Mouse (Mus musculus) heart, embryonic 13.5 days (tissue): ENCODE data around the gene Usp39. TPM values are rescaled to one million over a fixed set of nuclear protein-coding genes. Genes with fewer than 3 reads are reported as not detected.
A peak's percentile ranks its signal among the peaks of the same experiment; 100 is the strongest.

Source experiments
- ATAC-seq: fragments of 200-750 bp; cut with Nextera tagmentation; 2 replicates; pipeline ENCODE4 v1.8.0; 2017; ENCODE audit warnings: moderate TSS enrichment; ENCODE audit not compliant: insufficient number of reproducible peaks, low FRiP score, low TSS enrichment; ENCODE audit errors: extremely low read depth
- H3K27ac ChIP-seq: fragments of 300-500 bp; sonication (generic); replicated peaks from 2 replicates; pipeline ENCODE4 v1.5.1; 2015; ENCODE audit warnings: moderate library complexity, mild to moderate bottlenecking, inconsistent platforms
- H3K27me3 ChIP-seq: fragments of 300-500 bp; sonication (generic); replicated peaks from 2 replicates; pipeline ENCODE4 v1.6.1; 2015; ENCODE audit warnings: mild to moderate bottlenecking, inconsistent platforms
- H3K36me3 ChIP-seq: fragments of 300-500 bp; sonication (generic); 2 replicates; pipeline ENCODE4 v1.6.1; 2015; ENCODE audit warnings: mild to moderate bottlenecking, inconsistent platforms
- H3K4me1 ChIP-seq: fragments of 300-500 bp; sonication (generic); 2 replicates; pipeline ENCODE4 v1.6.1; 2015; ENCODE audit warnings: inconsistent platforms
- H3K4me2 ChIP-seq: fragments of 300-500 bp; sonication (generic); 2 replicates; pipeline ENCODE4 v1.6.1; 2015; ENCODE audit warnings: inconsistent platforms, mild to moderate bottlenecking, moderate library complexity
- H3K4me3 ChIP-seq: fragments of 300-500 bp; sonication (generic); 2 replicates; pipeline ENCODE4 v1.5.1; 2015; ENCODE audit warnings: moderate library complexity, mild to moderate bottlenecking, inconsistent platforms
- H3K9ac ChIP-seq: fragments of 300-500 bp; sonication (generic); 2 replicates; pipeline ENCODE4 v1.6.1; 2015; ENCODE audit warnings: inconsistent platforms, mild to moderate bottlenecking, moderate library complexity
- H3K9me3 ChIP-seq: fragments of 300-500 bp; sonication (generic); 2 replicates; pipeline ENCODE4 v1.6.1; 2016; ENCODE audit warnings: inconsistent platforms
- WGBS: fragments of 180-500 bp; shearing (Covaris S2); methylation state at CpG from one replicate; pipeline ENCODE4 v1.1.7; 2015; ENCODE audit warnings: mixed read lengths; 5-methylcytosine and 5-hydroxymethylcytosine counted together
- polyA plus RNA-seq: library from polyadenylated mRNA; unstranded; fragments of >200 nt; fragmentation: Nextera tagmentation; extraction: Ambion mirVana; gene quantifications from 2 replicates; pipeline ENCODE4 v1.2.1, GENCODE M21; 2015

Usp39 gene
- polyA plus RNA-seq, 1 experiment from 2014 or later: 30.7 TPM

DNA sequence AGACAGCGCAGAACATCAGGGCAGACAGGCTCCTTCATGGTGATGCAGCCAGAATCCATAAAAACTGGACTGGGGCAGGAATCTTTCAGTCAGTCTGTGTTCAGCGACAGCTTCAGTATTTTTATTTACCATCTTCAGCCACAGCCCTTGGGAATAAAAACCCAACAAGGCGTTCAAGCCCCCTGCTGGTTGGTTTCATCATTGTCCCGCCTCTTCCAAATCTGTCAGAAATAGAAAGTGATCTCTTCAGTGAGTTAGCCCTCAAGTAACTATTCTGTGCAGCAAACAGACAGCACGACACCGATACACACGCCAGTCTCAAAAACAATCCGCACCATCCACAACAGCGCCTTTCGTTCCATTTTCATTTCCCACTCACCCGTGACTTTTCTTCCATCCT lies 26.0 kb downstream of the Usp39 start:
- 67% methylated on average over 11 of the region's 11 CpGs for WGBS
- H3K4me1 ChIP-seq: peaks cover 25% of the 10 kb centered on the region
- H3K4me3 ChIP-seq: no peak overlapping the region
- H3K27me3 ChIP-seq: no peaks in the 10 kb centered on the region
- 0 out of 2 replicates have a peak overlapping the region, but pooled peaks have one; percentile 18 for H3K27ac ChIP-seq
- H3K4me2 ChIP-seq: no peak overlapping the region
- no peak for ATAC-seq
- H3K36me3 ChIP-seq: peaks cover 75% of the 10 kb centered on the region
- H3K9me3 ChIP-seq: no peaks in the 10 kb centered on the region
- peak overlapping the region; percentile 42; the same call in 1 of the 2 replicates for H3K9ac ChIP-seq

DNA sequence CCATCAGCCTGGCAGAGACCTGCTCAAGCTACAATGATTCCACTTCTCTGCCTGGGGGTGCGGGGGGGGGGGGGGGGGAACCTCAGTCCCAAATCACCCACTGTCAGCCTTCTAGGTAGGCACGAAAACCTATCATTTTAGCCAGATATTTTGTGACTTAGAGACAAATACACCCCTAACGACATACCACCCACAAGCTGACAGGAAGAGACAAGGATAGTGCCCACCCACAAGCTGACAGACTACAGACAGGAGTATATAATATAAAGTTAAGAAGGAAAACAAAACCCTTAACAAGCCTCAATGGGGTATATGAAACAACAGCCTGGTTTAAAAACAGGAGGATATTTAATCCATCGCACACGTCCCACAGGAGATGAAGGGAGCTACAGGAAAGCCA lies 26.5 kb downstream of the Usp39 start:
- WGBS: 69% methylated on average over 5 of the region's 5 CpGs
- Histone ChIP-seq H3K4me3 (no peak overlapping the region), H3K36me3 (peaks cover 70% of the 10 kb centered on the region), H3K9ac (0 out of 2 replicates have a peak overlapping the region, but pooled peaks have one; percentile 33), H3K27ac (no peak overlapping the region), H3K9me3 (no peaks in the 10 kb centered on the region), H3K4me1 (peaks cover 31% of the 10 kb centered on the region), H3K4me2 (no peak overlapping the region), H3K27me3 (no peaks in the 10 kb centered on the region)
- no peak for ATAC-seq

- Histone ChIP-seq H3K4me2 (no peak overlapping the region), H3K4me3 (no peak overlapping the region), H3K4me1 (peaks cover 40% of the 10 kb centered on the region), H3K27me3 (no peaks in the 10 kb centered on the region), H3K9me3 (no peaks in the 10 kb centered on the region), H3K27ac (peak overlapping the region; percentile 71), H3K9ac (0 out of 2 replicates have a peak overlapping the region, but pooled peaks have one; percentile 0), H3K36me3 (peaks cover 53% of the 10 kb centered on the region)
- ATAC-seq: no peak
- WGBS: 32% methylated on average over 1 of the region's 1 CpGs
These were observed 28.9 kb downstream of the Usp39 start for GRCm38 (mm10) chr6:72316044-72316443.

GRCm38 (mm10) chr6:72315384-72315783 lies 29.6 kb downstream of the Usp39 start:
- 63% methylated on average over 2 of the region's 2 CpGs for WGBS
- H3K9ac ChIP-seq: 0 out of 2 replicates have a peak overlapping the region, but pooled peaks have one; percentile 24
- H3K27me3 ChIP-seq: no peaks in the 10 kb centered on the region
- H3K4me3 ChIP-seq: no peak overlapping the region
- peaks cover 40% of the 10 kb centered on the region for H3K4me1 ChIP-seq
- peaks cover 46% of the 10 kb centered on the region for H3K36me3 ChIP-seq
- no peak for ATAC-seq
- H3K9me3 ChIP-seq: no peaks in the 10 kb centered on the region
- H3K27ac ChIP-seq: peak overlapping the region; percentile 71
- H3K4me2 ChIP-seq: no peak overlapping the region

DNA sequence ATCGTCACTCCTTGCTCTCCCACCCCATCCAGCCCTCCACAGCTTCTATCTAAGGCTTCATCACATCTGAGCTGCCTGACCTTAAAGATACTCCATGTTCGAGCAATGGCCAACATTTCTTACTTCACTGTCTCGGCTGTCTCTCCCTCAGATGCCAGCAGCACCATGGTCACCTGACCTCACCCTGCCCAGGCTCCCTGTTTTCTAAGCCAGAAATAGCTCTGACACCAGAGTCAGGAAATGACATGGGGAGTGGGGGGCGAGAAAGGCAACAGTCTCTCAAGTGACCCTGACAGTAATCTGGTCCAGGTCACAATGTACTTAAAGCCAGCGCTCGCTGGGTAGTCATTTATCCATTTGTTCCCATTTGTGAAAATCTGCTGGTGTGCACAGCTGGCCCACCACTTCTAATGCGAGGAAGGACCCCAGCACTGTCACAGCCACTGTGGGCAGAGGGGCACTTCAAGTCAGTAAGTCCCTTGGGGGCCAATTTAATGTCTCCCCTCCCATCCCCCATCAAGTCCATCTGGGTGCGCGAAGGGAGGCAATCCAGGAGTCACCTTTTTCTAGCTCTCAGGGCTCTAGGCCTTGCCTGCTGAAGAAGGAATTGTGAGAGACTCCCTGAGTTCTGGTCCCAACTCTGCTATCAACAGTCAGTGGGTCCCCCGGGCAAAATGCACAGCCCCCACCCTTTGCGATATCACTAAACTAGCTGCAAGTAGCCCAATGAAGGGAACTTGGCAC lies 31.7 kb downstream of the Usp39 start:
- no peak for ATAC-seq
- H3K4me2 ChIP-seq: peak overlapping the region; percentile 7; the same call in 1 of the 2 replicates
- H3K27me3 ChIP-seq: no peaks in the 10 kb centered on the region
- peaks cover 37% of the 10 kb centered on the region for H3K4me1 ChIP-seq
- peak overlapping the region; percentile 50 for H3K9ac ChIP-seq
- no peak overlapping the region for H3K4me3 ChIP-seq
- peaks cover 25% of the 10 kb centered on the region for H3K36me3 ChIP-seq
- 50% methylated on average over 11 of the region's 11 CpGs for WGBS
- H3K9me3 ChIP-seq: no peaks in the 10 kb centered on the region
- peak overlapping the region; percentile 84 for H3K27ac ChIP-seq

GRCm38 (mm10) chr6:72312198-72312597 lies 32.8 kb downstream of the Usp39 start:
- Histone ChIP-seq H3K9me3 (no peaks in the 10 kb centered on the region), H3K4me2 (no peak overlapping the region), H3K27ac (no peak overlapping the region), H3K27me3 (no peaks in the 10 kb centered on the region), H3K36me3 (peaks cover 14% of the 10 kb centered on the region), H3K4me1 (peaks cover 37% of the 10 kb centered on the region), H3K9ac (no peak overlapping the region), H3K4me3 (no peak overlapping the region)
- ATAC-seq: no peak
- WGBS: 88% methylated on average over 3 of the region's 3 CpGs

DNA sequence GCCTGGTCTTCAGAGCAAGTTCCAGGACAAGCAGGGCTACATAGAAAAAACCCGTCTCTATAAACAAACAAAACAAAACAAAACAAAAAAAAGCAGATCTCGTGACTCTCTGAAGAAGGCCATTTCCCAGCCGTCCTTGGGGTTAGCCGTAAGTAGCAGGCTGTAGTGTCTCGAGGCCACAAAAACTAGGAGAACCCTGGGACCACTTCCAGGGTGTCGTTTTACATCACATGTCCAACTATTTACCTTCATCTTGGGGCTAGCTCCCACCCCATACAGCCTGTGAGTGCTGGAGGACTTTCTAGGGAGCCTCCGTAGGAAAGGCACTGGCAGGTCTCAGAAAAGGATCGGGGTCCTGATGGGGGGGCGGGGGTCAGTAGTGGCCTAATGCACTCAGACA lies 41.5 kb downstream of the Usp39 start:
- Histone ChIP-seq H3K27ac (no peak overlapping the region), H3K4me1 (peaks cover 28% of the 10 kb centered on the region), H3K9me3 (no peaks in the 10 kb centered on the region), H3K4me3 (no peak overlapping the region), H3K4me2 (no peak overlapping the region), H3K27me3 (no peaks in the 10 kb centered on the region), H3K9ac (no peak overlapping the region), H3K36me3 (no peaks in the 10 kb centered on the region)
- no peak for ATAC-seq
- WGBS: 57% methylated on average over 9 of the region's 9 CpGs

- ATAC-seq: no peak
- H3K9me3 ChIP-seq: no peaks in the 10 kb centered on the region
These were observed 42.5 kb downstream of the Usp39 start for GRCm38 (mm10) chr6:72302349-72302925.

DNA sequence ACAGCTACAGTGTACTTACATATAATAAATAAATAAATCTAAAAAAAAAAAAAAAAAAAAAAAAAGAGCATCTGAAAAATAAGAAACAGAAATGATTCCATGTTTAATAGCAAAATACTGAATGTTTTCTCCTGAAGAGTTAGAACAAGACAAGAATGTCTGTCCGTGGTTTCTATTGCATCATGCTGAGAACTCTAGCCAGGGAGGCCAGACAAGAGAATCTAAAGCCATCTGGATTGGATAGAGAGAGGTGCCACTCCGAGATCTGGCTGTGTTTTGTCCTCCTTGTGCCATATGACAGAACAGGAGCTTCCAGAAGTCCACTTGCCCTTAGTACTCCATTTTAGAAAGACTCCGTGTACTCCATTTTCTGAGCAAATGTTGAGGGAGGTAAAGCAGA lies 47.2 kb downstream of the Usp39 start:
- ATAC-seq: no peak
- Histone ChIP-seq H3K4me1 (peaks cover 26% of the 10 kb centered on the region), H3K36me3 (no peaks in the 10 kb centered on the region), H3K27me3 (no peaks in the 10 kb centered on the region; the same call in 1 of the 2 replicates), H3K4me3 (no peak overlapping the region), H3K9me3 (no peaks in the 10 kb centered on the region), H3K9ac (no peak overlapping the region), H3K27ac (no peak overlapping the region), H3K4me2 (no peak overlapping the region)
- WGBS: 81% methylated on average over 3 of the region's 3 CpGs

More at GRCm38 (mm10) chr6:72302349-72302925, 42.5 kb downstream of the Usp39 start:
- Histone ChIP-seq H3K27ac (no peak overlapping the region), H3K9ac (no peak overlapping the region), H3K4me3 (no peak overlapping the region), H3K4me1 (peaks cover 28% of the 10 kb centered on the region), H3K27me3 (no peaks in the 10 kb centered on the region), H3K4me2 (no peak overlapping the region), H3K36me3 (no peaks in the 10 kb centered on the region)
- 60% methylated on average over 11 of the region's 11 CpGs for WGBS

DNA sequence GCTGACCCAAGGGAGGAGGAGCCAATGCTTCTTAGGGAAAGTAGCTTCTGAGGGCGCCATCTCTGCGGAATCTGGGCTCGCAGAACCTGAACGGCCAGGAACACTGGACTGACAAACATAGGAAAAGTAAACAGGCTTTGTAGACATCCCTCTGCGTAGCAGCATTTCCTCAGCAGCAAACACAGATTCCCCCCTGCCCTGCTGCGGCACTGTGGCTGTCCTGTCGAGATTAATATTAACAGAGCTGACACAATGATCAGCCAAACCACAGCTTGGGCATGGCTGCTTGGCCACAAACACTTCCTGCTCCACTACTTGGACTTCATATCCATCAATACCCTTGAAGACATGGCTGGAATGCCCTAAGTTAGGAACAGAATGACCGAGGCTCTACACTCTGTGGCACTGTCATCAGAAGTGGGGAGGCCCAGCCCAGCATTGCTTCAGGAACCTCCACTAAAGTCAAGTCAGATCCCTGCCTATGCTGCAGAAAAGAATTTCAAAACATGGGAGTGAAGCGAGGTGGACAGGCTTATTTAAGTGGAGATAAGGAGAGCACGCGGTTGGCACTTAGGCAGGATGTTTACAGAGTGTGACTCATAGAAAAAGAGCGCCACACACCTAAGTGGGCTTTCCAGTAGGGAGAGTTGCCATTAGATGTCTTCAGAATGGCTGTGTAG lies 51.9 kb downstream of the Usp39 start:
- H3K4me2 ChIP-seq: no peak overlapping the region
- H3K9me3 ChIP-seq: peaks cover 4% of the 10 kb centered on the region; the same call in 1 of the 2 replicates
- no peak overlapping the region for H3K9ac ChIP-seq
- H3K27ac ChIP-seq: peak overlapping the region; percentile 69
- peak; percentile 51; the same call in 1 of the 2 replicates for ATAC-seq
- H3K4me1 ChIP-seq: peaks cover 15% of the 10 kb centered on the region
- WGBS: 39% methylated on average over 12 of the region's 12 CpGs
- H3K36me3 ChIP-seq: no peaks in the 10 kb centered on the region
- H3K27me3 ChIP-seq: no peaks in the 10 kb centered on the region; the same call in 1 of the 2 replicates
- H3K4me3 ChIP-seq: no peak overlapping the region

DNA sequence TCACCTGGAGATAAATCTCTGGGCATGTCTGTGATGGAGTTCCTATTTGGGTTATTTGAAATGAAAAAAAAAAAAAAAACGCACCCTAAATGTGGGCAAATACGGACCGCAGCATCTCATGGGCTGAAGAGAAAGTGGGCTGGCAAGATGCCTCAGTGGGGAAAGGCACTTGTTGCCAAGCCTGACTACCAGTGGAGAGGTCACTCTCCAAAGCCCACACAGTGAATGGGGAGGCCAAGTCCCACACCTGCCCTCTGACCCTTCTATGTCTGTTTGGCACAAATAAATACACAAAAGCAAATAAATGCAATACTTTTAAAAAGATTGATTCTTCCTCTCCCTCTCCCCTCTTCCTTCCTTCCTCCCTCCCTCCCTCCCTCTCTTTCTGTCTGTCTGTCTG lies 55.5 kb downstream of the Usp39 start:
- Histone ChIP-seq H3K27me3 (no peaks in the 10 kb centered on the region), H3K4me2 (no peak overlapping the region), H3K27ac (no peak overlapping the region), H3K4me1 (peaks cover 18% of the 10 kb centered on the region), H3K9me3 (peaks cover 4% of the 10 kb centered on the region; the same call in 1 of the 2 replicates), H3K9ac (no peak overlapping the region), H3K36me3 (no peaks in the 10 kb centered on the region), H3K4me3 (no peak overlapping the region)
- 78% methylated on average over 3 of the region's 3 CpGs for WGBS
- ATAC-seq: no peak
